Mouse (Mus musculus): ENCODE results near the gene Chd1l. TPM values are rescaled to one million over a fixed set of nuclear protein-coding genes. Genes with fewer than 3 reads are reported as not detected.
A peak's percentile ranks its signal among the peaks of the same experiment; 100 is the strongest.

Chd1l gene
- polyA plus RNA-seq, 1 experiment from 2014 or later = 6.0 TPM

DNA sequence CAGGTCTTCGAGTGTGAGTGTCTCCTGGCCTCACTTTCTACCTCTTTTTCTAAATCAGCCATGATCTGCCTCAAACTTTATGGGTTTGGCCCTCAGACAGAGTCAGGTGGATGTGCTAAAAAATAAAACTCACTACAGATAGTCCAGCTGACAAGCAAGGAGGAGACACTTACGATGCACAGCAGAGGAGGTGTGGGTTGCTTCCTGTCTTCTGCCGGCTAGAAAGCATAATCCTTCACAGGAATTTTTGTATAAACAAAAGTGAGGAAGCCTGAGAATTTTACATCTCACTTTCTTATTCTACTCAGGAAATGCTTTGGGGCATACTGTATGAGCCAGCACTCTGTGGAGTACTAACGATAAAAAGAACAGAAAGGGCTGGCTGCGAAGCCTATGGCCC, 45.4 kb downstream of the Chd1l start:
- Histone ChIP-seq H3K4me1 (replicated peaks; ENCODE audit: control insufficient read depth, insufficient read depth, low read length) (no peaks in the 10 kb centered on the region), H3K9me3 (ENCODE audit: control insufficient read depth, low read length) (no peaks in the 10 kb centered on the region), H3K36me3 (ENCODE audit: control insufficient read depth, insufficient read depth) (no peaks in the 10 kb centered on the region), H3K4me3 (replicated peaks; ENCODE audit: low read length) (no peak overlapping the region), H3K27me3 (replicated peaks; ENCODE audit: control insufficient read depth, insufficient read depth, low read length) (no peaks in the 10 kb centered on the region), H3K4me2 (ENCODE audit: low read length) (no peak overlapping the region), H3K27ac (ENCODE audit: low read length) (no peak overlapping the region), H3K9ac (replicated peaks; ENCODE audit: low read depth, low read length) (no peak overlapping the region)
- no peak for ATAC-seq
- 90% methylated on average over 5 of the region's 5 CpGs for WGBS

DNA sequence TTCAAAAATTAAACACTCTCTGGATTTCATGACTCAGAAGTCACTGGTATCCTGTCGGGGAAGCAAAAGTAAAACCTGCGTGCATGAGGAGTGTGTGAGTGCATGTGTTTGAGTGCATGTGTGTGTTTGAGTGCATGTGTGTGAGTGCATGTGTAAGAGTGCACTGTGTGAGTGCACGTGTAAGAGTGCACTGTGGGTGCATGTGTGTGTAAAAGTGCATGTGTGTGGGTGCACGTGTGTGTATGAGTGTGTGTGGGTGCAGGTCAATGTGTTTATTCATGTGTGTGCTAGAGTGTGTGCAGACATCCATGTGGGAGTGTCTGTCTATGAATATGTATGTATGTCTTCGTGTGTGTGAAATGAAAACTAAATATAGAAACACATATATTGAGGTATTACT, 51.4 kb downstream of the Chd1l start:
- no peak for ATAC-seq
- Histone ChIP-seq H3K9ac (replicated peaks; ENCODE audit: low read depth, low read length) (no peak overlapping the region), H3K4me2 (ENCODE audit: low read length) (no peak overlapping the region), H3K36me3 (ENCODE audit: control insufficient read depth, insufficient read depth) (no peaks in the 10 kb centered on the region), H3K4me3 (replicated peaks; ENCODE audit: low read length) (no peak overlapping the region), H3K4me1 (replicated peaks; ENCODE audit: control insufficient read depth, insufficient read depth, low read length) (no peaks in the 10 kb centered on the region), H3K27ac (ENCODE audit: low read length) (no peak overlapping the region), H3K9me3 (ENCODE audit: control insufficient read depth, low read length) (no peaks in the 10 kb centered on the region), H3K27me3 (replicated peaks; ENCODE audit: control insufficient read depth, insufficient read depth, low read length) (no peaks in the 10 kb centered on the region)
- WGBS = 87% methylated on average over 5 of the region's 5 CpGs

DNA sequence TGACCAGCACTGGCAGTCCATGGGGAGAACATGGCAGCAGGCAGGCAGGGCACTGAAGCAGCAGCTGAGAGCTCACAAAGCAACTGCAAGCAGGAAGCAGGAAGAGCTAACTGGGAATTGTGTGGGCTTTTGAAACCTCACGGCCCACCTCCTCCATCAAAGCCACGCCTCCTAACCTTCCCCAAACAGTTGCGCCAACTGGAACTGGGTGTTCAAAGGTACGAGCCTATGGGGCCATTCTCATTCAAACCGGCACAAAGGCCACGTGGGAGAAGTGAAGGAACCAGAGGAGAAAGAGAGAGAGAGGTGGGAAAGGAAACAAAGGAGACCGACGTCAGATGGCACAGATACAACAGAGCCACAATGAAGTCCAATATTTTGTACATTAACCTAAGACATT, 63.8 kb downstream of the Chd1l start:
- no peak for ATAC-seq
- Histone ChIP-seq H3K4me3 (replicated peaks; ENCODE audit: low read length) (no peak overlapping the region), H3K4me1 (replicated peaks; ENCODE audit: control insufficient read depth, insufficient read depth, low read length) (no peaks in the 10 kb centered on the region), H3K9ac (replicated peaks; ENCODE audit: low read depth, low read length) (no peak overlapping the region), H3K27ac (ENCODE audit: low read length) (no peak overlapping the region), H3K27me3 (replicated peaks; ENCODE audit: control insufficient read depth, insufficient read depth, low read length) (no peaks in the 10 kb centered on the region), H3K9me3 (ENCODE audit: control insufficient read depth, low read length) (no peaks in the 10 kb centered on the region), H3K36me3 (ENCODE audit: control insufficient read depth, insufficient read depth) (no peaks in the 10 kb centered on the region), H3K4me2 (ENCODE audit: low read length) (no peak overlapping the region)
- WGBS = 30% methylated on average over 8 of the region's 8 CpGs

DNA sequence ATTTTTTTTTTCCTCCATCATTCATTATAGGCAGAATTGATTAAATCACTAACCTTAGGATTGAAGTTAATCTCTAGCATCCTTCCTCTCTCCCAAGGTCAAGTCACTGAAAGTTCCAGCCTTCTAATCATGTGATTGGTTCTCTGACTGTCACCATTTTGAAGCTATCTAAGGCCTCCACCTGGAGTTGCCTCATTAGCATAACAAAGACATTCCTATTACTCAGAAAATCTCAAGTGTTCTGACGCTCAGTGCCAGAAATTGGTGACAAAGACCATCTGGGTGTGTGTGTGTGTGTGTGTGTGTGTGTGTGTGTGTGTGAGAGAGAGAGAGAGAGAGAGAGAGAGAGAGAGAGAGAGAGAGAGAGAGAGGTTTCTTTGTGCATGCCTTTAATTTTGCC, 69.8 kb downstream of the Chd1l start:
- Histone ChIP-seq H3K27me3 (replicated peaks; ENCODE audit: control insufficient read depth, insufficient read depth, low read length) (no peaks in the 10 kb centered on the region), H3K27ac (ENCODE audit: low read length) (no peak overlapping the region), H3K9me3 (ENCODE audit: control insufficient read depth, low read length) (no peaks in the 10 kb centered on the region), H3K4me2 (ENCODE audit: low read length) (no peak overlapping the region), H3K9ac (replicated peaks; ENCODE audit: low read depth, low read length) (no peak overlapping the region), H3K36me3 (ENCODE audit: control insufficient read depth, insufficient read depth) (no peaks in the 10 kb centered on the region), H3K4me3 (replicated peaks; ENCODE audit: low read length) (no peak overlapping the region), H3K4me1 (replicated peaks; ENCODE audit: control insufficient read depth, insufficient read depth, low read length) (no peaks in the 10 kb centered on the region)
- WGBS = 0% methylated on average over 1 of the region's 1 CpGs
- no peak for ATAC-seq

DNA sequence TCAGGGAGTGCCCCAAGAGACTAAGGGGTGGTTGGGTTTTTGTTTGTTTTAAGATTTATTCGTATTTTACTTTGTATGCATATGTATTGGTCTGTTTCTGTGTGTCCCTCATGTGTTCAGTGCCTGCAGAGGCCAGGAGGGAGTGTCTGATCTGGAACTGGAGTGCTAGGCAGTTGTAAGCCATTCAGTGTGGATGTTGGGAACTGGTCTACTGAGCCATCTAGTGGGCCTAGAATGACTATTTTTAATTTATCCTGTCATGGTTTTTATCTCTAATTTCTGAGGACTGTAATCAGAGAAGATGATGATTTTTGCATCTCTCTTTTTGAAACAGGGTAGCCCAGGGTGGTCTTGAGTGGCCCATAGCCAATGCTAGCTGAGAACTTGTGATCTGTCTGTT, 71.4 kb downstream of the Chd1l start:
- H3K36me3 ChIP-seq (ENCODE audit: control insufficient read depth, insufficient read depth) = no peaks in the 10 kb centered on the region
- no peaks in the 10 kb centered on the region for H3K27me3 ChIP-seq (replicated peaks; ENCODE audit: control insufficient read depth, insufficient read depth, low read length)
- no peak overlapping the region for H3K4me2 ChIP-seq (ENCODE audit: low read length)
- H3K9me3 ChIP-seq (ENCODE audit: control insufficient read depth, low read length) = no peaks in the 10 kb centered on the region
- no peak for ATAC-seq
- no peak overlapping the region for H3K9ac ChIP-seq (replicated peaks; ENCODE audit: low read depth, low read length)
- 71% methylated on average over 1 of the region's 1 CpGs for WGBS
- H3K4me3 ChIP-seq (replicated peaks; ENCODE audit: low read length) = no peak overlapping the region
- no peaks in the 10 kb centered on the region for H3K4me1 ChIP-seq (replicated peaks; ENCODE audit: control insufficient read depth, insufficient read depth, low read length)
- H3K27ac ChIP-seq (ENCODE audit: low read length) = no peak overlapping the region

DNA sequence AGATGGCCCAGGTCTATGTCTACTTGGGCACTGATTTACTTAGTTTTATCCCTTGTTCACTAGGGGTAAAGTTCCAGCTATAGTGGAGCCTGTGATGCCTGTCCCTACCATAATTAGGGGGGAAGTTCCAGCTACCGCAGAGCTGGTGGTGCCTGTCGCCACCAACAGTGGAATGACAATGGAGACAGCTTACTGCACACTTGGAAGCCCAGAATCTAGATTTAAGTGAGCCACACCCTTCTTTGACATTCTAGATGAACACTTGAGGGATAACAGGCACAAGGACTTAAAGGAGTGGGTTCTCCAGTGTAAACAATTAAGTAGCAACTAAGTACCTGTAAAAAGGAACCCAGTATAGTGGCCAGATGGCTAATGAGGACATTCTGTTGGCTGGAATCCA, 73.0 kb downstream of the Chd1l start:
- 77% methylated on average over 2 of the region's 2 CpGs for WGBS
- ATAC-seq = no peak
- Histone ChIP-seq H3K27ac (ENCODE audit: low read length) (no peak overlapping the region), H3K4me1 (replicated peaks; ENCODE audit: control insufficient read depth, insufficient read depth, low read length) (no peaks in the 10 kb centered on the region), H3K4me3 (replicated peaks; ENCODE audit: low read length) (no peak overlapping the region), H3K9me3 (ENCODE audit: control insufficient read depth, low read length) (no peaks in the 10 kb centered on the region), H3K36me3 (ENCODE audit: control insufficient read depth, insufficient read depth) (no peaks in the 10 kb centered on the region), H3K9ac (replicated peaks; ENCODE audit: low read depth, low read length) (no peak overlapping the region), H3K4me2 (ENCODE audit: low read length) (no peak overlapping the region), H3K27me3 (replicated peaks; ENCODE audit: control insufficient read depth, insufficient read depth, low read length) (no peaks in the 10 kb centered on the region)

DNA sequence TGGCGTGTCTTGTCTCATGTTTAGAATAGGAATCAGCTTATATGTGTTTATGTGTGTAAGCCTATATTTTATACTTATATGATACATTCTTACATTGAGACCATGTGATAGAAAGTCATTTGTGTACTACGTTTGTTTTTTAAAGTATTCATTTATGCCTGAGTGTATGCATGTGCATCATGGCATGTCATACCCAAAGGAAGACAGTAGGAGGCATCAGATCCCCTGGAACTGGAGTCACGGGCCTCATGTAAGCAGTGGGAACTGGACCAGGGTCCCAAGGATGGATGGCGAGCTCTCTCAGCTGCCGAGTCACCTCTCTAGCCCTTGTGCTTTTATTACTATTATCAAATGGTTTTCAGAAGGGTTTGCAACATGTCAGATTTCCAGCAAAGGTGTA, 74.3 kb downstream of the Chd1l start:
- no peak overlapping the region for H3K27ac ChIP-seq (ENCODE audit: low read length)
- H3K4me1 ChIP-seq (replicated peaks; ENCODE audit: control insufficient read depth, insufficient read depth, low read length) = no peaks in the 10 kb centered on the region
- ATAC-seq = no peak
- 89% methylated on average over 5 of the region's 5 CpGs for whole genome bisulfite sequencing
- H3K4me2 ChIP-seq (ENCODE audit: low read length) = no peak overlapping the region
- no peak overlapping the region for H3K9ac ChIP-seq (replicated peaks; ENCODE audit: low read depth, low read length)
- no peaks in the 10 kb centered on the region for H3K36me3 ChIP-seq (ENCODE audit: control insufficient read depth, insufficient read depth)
- no peaks in the 10 kb centered on the region for H3K27me3 ChIP-seq (replicated peaks; ENCODE audit: control insufficient read depth, insufficient read depth, low read length)
- no peaks in the 10 kb centered on the region for H3K9me3 ChIP-seq (ENCODE audit: control insufficient read depth, low read length)
- H3K4me3 ChIP-seq (replicated peaks; ENCODE audit: low read length) = no peak overlapping the region

DNA sequence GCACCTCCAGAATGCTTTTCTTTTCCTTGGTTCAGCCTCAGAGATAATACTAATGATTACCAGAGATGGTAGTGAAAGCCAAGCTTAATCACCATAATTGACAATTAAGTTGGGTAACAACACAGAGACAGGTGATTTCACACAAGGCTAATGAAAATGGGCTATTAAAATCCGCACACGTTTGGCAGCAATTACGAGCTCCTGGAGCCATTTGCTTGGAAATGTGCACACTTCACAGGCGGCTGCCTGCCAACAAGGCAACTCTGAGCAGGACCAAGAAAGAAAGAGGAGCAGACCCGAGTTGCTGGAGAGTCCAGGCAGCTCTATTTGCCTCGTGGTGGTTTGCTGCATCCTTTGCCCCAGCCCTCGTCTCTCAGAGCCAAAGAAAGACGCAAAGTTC, 84.5 kb downstream of the Chd1l start:
- Histone ChIP-seq H3K27ac (ENCODE audit: low read length) (no peak overlapping the region), H3K4me3 (replicated peaks; ENCODE audit: low read length) (no peak overlapping the region), H3K9ac (replicated peaks; ENCODE audit: low read depth, low read length) (no peak overlapping the region), H3K36me3 (ENCODE audit: control insufficient read depth, insufficient read depth) (no peaks in the 10 kb centered on the region), H3K4me1 (replicated peaks; ENCODE audit: control insufficient read depth, insufficient read depth, low read length) (peaks cover 22% of the 10 kb centered on the region), H3K27me3 (replicated peaks; ENCODE audit: control insufficient read depth, insufficient read depth, low read length) (peaks cover 4% of the 10 kb centered on the region; the same call in 1 of the 2 replicates), H3K9me3 (ENCODE audit: control insufficient read depth, low read length) (no peaks in the 10 kb centered on the region), H3K4me2 (ENCODE audit: low read length) (no peak overlapping the region)
- WGBS = 25% methylated on average over 8 of the region's 8 CpGs
- peak; percentile 35; the same call in 1 of the 2 replicates for ATAC-seq

DNA sequence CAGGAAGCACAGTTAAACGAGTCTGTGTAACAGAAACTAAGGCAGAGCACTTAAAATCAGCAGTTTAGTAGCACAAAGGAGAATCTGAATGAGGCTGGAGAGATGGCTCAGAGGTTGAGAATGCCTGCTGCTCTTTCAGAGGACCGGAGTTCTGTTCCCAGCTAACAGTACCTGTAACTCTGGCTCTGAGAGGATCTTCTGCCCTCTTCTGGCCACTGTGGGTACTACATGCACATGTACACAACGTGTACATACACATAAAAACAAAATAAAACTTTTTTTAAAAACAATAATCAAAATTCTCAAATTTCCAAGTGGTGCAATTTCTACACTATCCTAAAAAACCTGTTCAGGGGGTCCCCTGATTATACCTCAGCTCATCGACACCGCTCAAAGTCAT, 85.2 kb downstream of the Chd1l start:
- peaks cover 4% of the 10 kb centered on the region; the same call in 1 of the 2 replicates for H3K27me3 ChIP-seq (replicated peaks; ENCODE audit: control insufficient read depth, insufficient read depth, low read length)
- H3K27ac ChIP-seq (ENCODE audit: low read length) = no peak overlapping the region
- H3K4me3 ChIP-seq (replicated peaks; ENCODE audit: low read length) = no peak overlapping the region
- no peaks in the 10 kb centered on the region for H3K9me3 ChIP-seq (ENCODE audit: control insufficient read depth, low read length)
- no peak overlapping the region for H3K4me2 ChIP-seq (ENCODE audit: low read length)
- no peaks in the 10 kb centered on the region for H3K36me3 ChIP-seq (ENCODE audit: control insufficient read depth, insufficient read depth)
- peaks cover 22% of the 10 kb centered on the region for H3K4me1 ChIP-seq (replicated peaks; ENCODE audit: control insufficient read depth, insufficient read depth, low read length)
- no peak for ATAC-seq
- 82% methylated on average over 5 of the region's 5 CpGs for WGBS
- H3K9ac ChIP-seq (replicated peaks; ENCODE audit: low read depth, low read length) = no peak overlapping the region

DNA sequence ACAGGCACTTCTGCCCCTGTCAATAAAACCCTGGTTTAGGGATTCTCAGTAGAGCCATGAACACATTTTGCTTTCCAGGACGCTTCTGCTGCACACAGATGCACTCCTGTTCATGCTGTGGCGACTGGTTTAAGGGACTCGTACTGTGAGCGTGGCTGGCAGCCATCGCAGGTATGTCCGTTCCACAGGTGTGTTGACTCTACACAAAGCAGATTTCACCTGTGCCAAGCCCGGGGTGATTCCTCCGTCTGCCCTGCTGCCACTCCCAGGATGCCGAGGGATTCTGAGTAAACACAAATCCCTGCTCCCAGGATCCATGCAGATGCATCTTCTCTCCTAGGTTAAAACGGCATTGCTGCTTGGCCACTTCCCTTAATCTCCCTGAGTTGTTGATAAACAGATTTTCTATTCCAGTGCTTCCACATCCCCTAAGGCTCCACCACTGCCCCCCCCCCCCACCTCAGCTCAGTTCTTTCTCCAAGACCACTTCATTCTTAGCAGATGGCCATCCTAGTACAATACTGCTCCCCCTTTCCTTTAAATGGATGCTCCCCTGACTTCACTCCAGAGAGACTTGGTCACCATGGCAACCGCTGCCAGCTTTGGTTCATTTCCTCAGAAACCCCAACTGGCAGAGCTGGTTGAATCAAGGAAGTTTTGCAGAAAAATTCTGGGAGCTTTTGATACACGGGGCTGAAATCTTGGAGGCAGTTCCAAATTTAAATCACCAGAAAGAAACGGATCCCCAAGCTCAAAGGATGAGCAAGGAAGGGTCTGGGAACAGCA, 87.9 kb downstream of the Chd1l start:
- WGBS = 56% methylated on average over 13 of the region's 13 CpGs
- H3K9me3 ChIP-seq (ENCODE audit: control insufficient read depth, low read length) = 0 out of 2 replicates have a peak, but pooled peaks cover 2% of the 10 kb centered on the region

More for the DNA sequence above, 87.9 kb downstream of the Chd1l start:
- peaks cover 22% of the 10 kb centered on the region for H3K4me1 ChIP-seq (replicated peaks; ENCODE audit: control insufficient read depth, insufficient read depth, low read length)
- H3K9ac ChIP-seq (replicated peaks; ENCODE audit: low read depth, low read length) = no peak overlapping the region
- no peaks in the 10 kb centered on the region for H3K36me3 ChIP-seq (ENCODE audit: control insufficient read depth, insufficient read depth)
- H3K27ac ChIP-seq (ENCODE audit: low read length) = peak overlapping the region; percentile 69
- peak; percentile 87 for ATAC-seq
- no peaks in the 10 kb centered on the region for H3K27me3 ChIP-seq (replicated peaks; ENCODE audit: control insufficient read depth, insufficient read depth, low read length)
- no peak overlapping the region for H3K4me3 ChIP-seq (replicated peaks; ENCODE audit: low read length)
- peak overlapping the region; percentile 17 for H3K4me2 ChIP-seq (ENCODE audit: low read length)

Data from forebrain, embryonic 16.5 days (tissue).